Mouse (Mus musculus): Measurements from ENCODE around the gene St3gal6.

GRCm38 (mm10) chr16:58525832-58526231, 1.8 kb upstream of the St3gal6 start:
- TF ChIP-seq USF1 (IDR thresholded peaks at IDR 0.05; ENCODE audit: low read depth, low read length): no peak
- TF ChIP-seq CTCF (conservative IDR thresholded peaks at IDR 0.05 in 1 of 2, IDR thresholded peaks at IDR 0.05 in 1 of 2; ENCODE audit: low read depth in 2 of 2, low read length in 2 of 2): no peak
- no peak for TF ChIP-seq ZNF384 (IDR thresholded peaks at IDR 0.05; ENCODE audit: low read depth, low read length)
- no peak for TF ChIP-seq MXI1 (IDR thresholded peaks at IDR 0.05; ENCODE audit: low read depth, low read length)
- TF ChIP-seq ETS1 (conservative IDR thresholded peaks at IDR 0.05; ENCODE audit: low read depth, low read length): no peak
- TF ChIP-seq KAT2A (IDR thresholded peaks at IDR 0.05; ENCODE audit: insufficient replicate concordance, low read length): no peak
- TF ChIP-seq EP300 (IDR thresholded peaks at IDR 0.05; ENCODE audit: low read length): no peak
- TF ChIP-seq CHD2 (IDR thresholded peaks at IDR 0.05; ENCODE audit: low read length): no peak
- TF ChIP-seq MAX (IDR thresholded peaks at IDR 0.05; ENCODE audit: low read length): no peak

Data from CH12.LX (cell line).